Mouse (Mus musculus) CH12.LX (cell line): ENCODE measurements around the gene Ankrd22. TPM values are rescaled to one million over a fixed set of nuclear protein-coding genes. Genes with fewer than 3 reads are reported as not detected.

ENCODE experiments used
- DNase-seq: peaks from one replicate; pipeline ENCODE4 v3.0.0-alpha.2; 2013; ENCODE audit errors: extremely low read depth
- H3K27ac ChIP-seq: 2 replicates; pipeline ENCODE4 v1.5.1; 2012; ENCODE audit warnings: low read depth, mild to moderate bottlenecking, control low read depth, moderate library complexity; ENCODE audit not compliant: insufficient read depth
- H3K27me3 ChIP-seq: replicated peaks from 2 replicates; pipeline ENCODE3; 2012; ENCODE audit warnings: inconsistent platforms
- H3K36me3 ChIP-seq, 2 experiments: replicated peaks in 1 of 2; 2 replicates each; pipeline versions ENCODE3 to v1.6.1; 2012; ENCODE audit warnings: inconsistent platforms in 1 of 2, low read length in 1 of 2, mild to moderate bottlenecking in 1 of 2, mixed read lengths in 1 of 2, moderate library complexity in 1 of 2; ENCODE audit not compliant: control insufficient read depth in 1 of 2, insufficient read depth in 1 of 2
- H3K4me1 ChIP-seq, 2 experiments: 2 replicates each; pipeline ENCODE4 v1.6.1; 2012; ENCODE audit warnings: inconsistent platforms in 1 of 2, moderate library complexity in 1 of 2; ENCODE audit not compliant: insufficient read depth in 2 of 2, control insufficient read depth in 1 of 2
- H3K4me2 ChIP-seq: 2 replicates; pipeline ENCODE4 v1.6.1; 2012; ENCODE audit warnings: low read depth, mild to moderate bottlenecking, control low read depth; ENCODE audit not compliant: poor library complexity, insufficient read depth, severe bottlenecking
- H3K4me3 ChIP-seq, 3 experiments: fragments of 150-350 bp in 1 of 3; sonication (generic) in 1 of 3; replicated peaks in 1 of 3; 2 replicates each; pipeline versions ENCODE3 to v1.5.1; 2011 to 2012; ENCODE audit warnings: low read depth in 2 of 3, low read length in 2 of 3, mild to moderate bottlenecking in 2 of 3, moderate library complexity in 2 of 3, control low read depth in 1 of 3, improper control_type of control experiment in 1 of 3, inconsistent platforms in 1 of 3, mixed read lengths in 1 of 3; ENCODE audit not compliant: poor library complexity in 1 of 3
- H3K79me2 ChIP-seq: replicated peaks from 2 replicates; pipeline ENCODE4 v1.6.1; 2012; ENCODE audit warnings: mild to moderate bottlenecking, moderate library complexity; ENCODE audit not compliant: control insufficient read depth, poor library complexity, insufficient read depth, severe bottlenecking; ENCODE audit errors: extremely low read depth
- H3K9ac ChIP-seq: 2 replicates; pipeline ENCODE4 v1.6.1; 2012; ENCODE audit warnings: low read depth, mild to moderate bottlenecking, control low read depth, moderate library complexity; ENCODE audit not compliant: insufficient read depth
- H3K9me3 ChIP-seq: replicated peaks from 2 replicates; pipeline ENCODE3; 2012; ENCODE audit warnings: low read length, inconsistent platforms, mixed read lengths
- CHD2 ChIP-seq: IDR thresholded peaks from 2 replicates; pipeline ENCODE4 v1.6.1; 2011; ENCODE audit warnings: low read length, improper control_type of control experiment
- CTCF ChIP-seq, 2 experiments: IDR thresholded peaks in 1 of 2; conservative IDR thresholded peaks in 1 of 2; 2 replicates each; pipeline ENCODE4 v1.5.1; 2011 to 2012; ENCODE audit warnings: low read depth in 2 of 2, low read length in 2 of 2, improper control_type of control experiment in 1 of 2, inconsistent platforms in 1 of 2, mild to moderate bottlenecking in 1 of 2, moderate library complexity in 1 of 2
- E2F4 ChIP-seq: IDR thresholded peaks from 2 replicates; pipeline ENCODE4 v1.6.1; 2011; ENCODE audit warnings: low read depth, low read length, improper control_type of control experiment; ENCODE audit not compliant: insufficient replicate concordance
- HCFC1 ChIP-seq: IDR thresholded peaks from 2 replicates; pipeline ENCODE4 v1.6.1; 2012; ENCODE audit warnings: low read depth, mild to moderate bottlenecking, inconsistent platforms, low read length, improper control_type of control experiment
- JUN ChIP-seq: IDR thresholded peaks from 2 replicates; pipeline ENCODE4 v1.6.1; 2011; ENCODE audit warnings: low read depth, mild to moderate bottlenecking, low read length, improper control_type of control experiment, moderate library complexity; ENCODE audit not compliant: insufficient read depth
- MAX ChIP-seq: IDR thresholded peaks from 2 replicates; pipeline ENCODE4 v1.6.1; 2011; ENCODE audit warnings: low read length, improper control_type of control experiment
- MEF2A ChIP-seq: IDR thresholded peaks from 2 replicates; pipeline ENCODE4 v1.6.1; 2014; ENCODE audit warnings: low read depth, mild to moderate bottlenecking, inconsistent platforms, low read length, improper control_type of control experiment, borderline replicate concordance
- MXI1 ChIP-seq: IDR thresholded peaks from 2 replicates; pipeline ENCODE4 v1.6.1; 2011; ENCODE audit warnings: mild to moderate bottlenecking, low read depth, low read length, improper control_type of control experiment
- NELFE ChIP-seq: IDR thresholded peaks from 2 replicates; pipeline ENCODE4 v1.6.1; 2011; ENCODE audit warnings: low read depth, low read length, improper control_type of control experiment
- RAD21 ChIP-seq: IDR thresholded peaks from 2 replicates; pipeline ENCODE4 v1.6.1; 2011; ENCODE audit warnings: low read depth, mild to moderate bottlenecking, low read length, improper control_type of control experiment, moderate library complexity
- SMC3 ChIP-seq: IDR thresholded peaks from 2 replicates; pipeline ENCODE4 v1.6.1; 2011; ENCODE audit warnings: low read depth, low read length, improper control_type of control experiment
- UBTF ChIP-seq: IDR thresholded peaks from 2 replicates; pipeline ENCODE4 v1.6.1; 2012; ENCODE audit warnings: low read depth, mild to moderate bottlenecking, inconsistent platforms, low read length, improper control_type of control experiment, moderate library complexity
- ZC3H11A ChIP-seq: IDR thresholded peaks from 2 replicates; pipeline ENCODE4 v1.6.1; 2012; ENCODE audit warnings: low read depth, mild to moderate bottlenecking, inconsistent platforms, low read length, improper control_type of control experiment
- ZMIZ1 ChIP-seq: IDR thresholded peaks from 2 replicates; pipeline ENCODE4 v1.6.1; 2012; ENCODE audit warnings: low read depth, mild to moderate bottlenecking, inconsistent platforms, low read length, improper control_type of control experiment
- ZNF384 ChIP-seq: IDR thresholded peaks from 2 replicates; pipeline ENCODE4 v1.6.1; 2012; ENCODE audit warnings: low read depth, low read length, improper control_type of control experiment, inconsistent platforms
- dilution Hi-C: fragments of 300-500 bp; cut with MboI; formaldehyde crosslinking; loops from 2 replicates; pipeline ENCODE4 v1.14.3; 2020; ENCODE audit warnings: low sequenced_read_pairs; ENCODE audit not compliant: extremely low pct_unique_long_range_greater_than_20kb, extremely low pct_ligation_motif_present
- in situ Hi-C: fragments of 300-500 bp; cut with MboI; formaldehyde crosslinking; loops from 3 replicates; pipeline ENCODE4 v1.14.3; 2019; ENCODE audit warnings: low sequenced_read_pairs, low pct_ligation_motif_present, low pct_unique_long_range_greater_than_20kb, mixed read lengths
- polyA plus RNA-seq: library from polyadenylated mRNA; unstranded; fragments of >175 nt; gene quantifications from 2 replicates; pipeline ENCODE4 v1.2.1, GENCODE M21; 2012; ENCODE audit warnings: low read depth; ENCODE audit not compliant: insufficient read length
- total RNA-seq, 2 experiments: library from RNA; depleted of rRNA; stranded (reverse); fragments of 300-350 nt in 1 of 2; fragments of >200 nt in 1 of 2; gene quantifications; 2 replicates each; pipeline ENCODE4 v1.2.3; 2012 to 2014

Ankrd22 gene
- total and polyA plus RNA-seq, 3 experiments, result not detected

GRCm38 (mm10) chr19:34138720-34139430 lies 27.0 kb downstream of the Ankrd22 start:
- dilution Hi-C loops, result no loop called here
- Histone ChIP-seq H3K4me1 (no peaks in the 10 kb centered on the region), H3K4me3 (no peak overlapping the region), H3K27ac (no peak overlapping the region), H3K27me3 (no peaks in the 10 kb centered on the region), H3K9ac (no peak overlapping the region), H3K36me3 (no peaks in the 10 kb centered on the region), H3K4me2 (no peak overlapping the region), H3K9me3 (no peaks in the 10 kb centered on the region), H3K79me2 (no peaks in the 10 kb centered on the region)
- in situ Hi-C loops, result no loop called here
- peak; percentile 17; the same call in 1 of the 2 replicates for TF ChIP-seq SMC3
- no peak for TF ChIP-seq JUN
- no peak for TF ChIP-seq HCFC1
- TF ChIP-seq NELFE, result no peak
- peak; percentile 39 for TF ChIP-seq RAD21
- peak in 1 of 2 experiments; percentile 41; a peak in 2 of 4 replicates for TF ChIP-seq CTCF (conservative IDR thresholded peaks at IDR 0.05 in 1 of 2, IDR thresholded peaks at IDR 0.05 in 1 of 2; ENCODE audit: low read depth in 2 of 2, low read length in 2 of 2)
- TF ChIP-seq CHD2, result no peak
- no peak for TF ChIP-seq MEF2A
- TF ChIP-seq ZMIZ1, result no peak
- TF ChIP-seq UBTF, result no peak
- no peak for TF ChIP-seq E2F4
- no peak for TF ChIP-seq MAX
- no peak for DNase-seq

DNA sequence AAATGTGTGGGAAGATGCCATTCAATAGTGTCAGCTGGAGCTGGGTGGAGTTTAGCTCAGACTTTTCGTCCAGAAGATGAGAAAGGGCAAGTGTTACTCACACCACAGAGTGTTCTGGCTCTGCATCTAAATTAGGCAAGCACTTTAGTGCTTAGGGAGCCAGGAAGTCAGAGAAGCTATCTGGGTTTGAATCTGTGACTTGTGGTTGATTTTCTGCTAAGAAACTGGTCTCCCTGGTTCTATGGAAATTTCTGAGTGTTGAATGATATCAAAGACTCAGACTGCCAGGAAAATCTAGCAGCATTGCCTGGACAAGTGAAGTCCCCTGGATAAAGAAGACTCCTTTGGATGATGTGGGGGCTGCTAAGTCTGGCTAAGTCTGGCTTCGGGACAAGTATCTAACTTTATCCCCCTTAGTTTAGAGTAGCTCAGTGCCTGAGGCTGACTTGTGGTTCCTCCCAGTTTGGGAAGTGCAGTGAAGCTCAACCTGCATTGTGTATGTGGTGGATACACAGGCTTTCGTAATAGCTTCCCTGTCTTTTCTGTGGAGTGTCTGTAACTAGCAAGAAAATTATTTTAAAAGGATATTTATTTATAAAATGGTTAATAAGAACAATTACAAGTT lies 45.6 kb downstream of the Ankrd22 start:
- no peak overlapping the region for H3K4me3 ChIP-seq
- peak overlapping the region; percentile 7; the same call in 1 of the 2 replicates for H3K4me2 ChIP-seq
- DNase-seq, result peak; percentile 16
- H3K9ac ChIP-seq, result no peak overlapping the region
- H3K27me3 ChIP-seq, result no peaks in the 10 kb centered on the region
- in situ Hi-C loops, result no loop called here
- H3K9me3 ChIP-seq, result no peaks in the 10 kb centered on the region
- TF ChIP-seq ZMIZ1 (no peak), ZNF384 (no peak), MXI1 (no peak), ZC3H11A (no peak)
- no peaks in the 10 kb centered on the region for H3K36me3 ChIP-seq
- no peak overlapping the region for H3K27ac ChIP-seq
- no peaks in the 10 kb centered on the region for H3K79me2 ChIP-seq
- H3K4me1 ChIP-seq, result peaks cover 0 to 9% of the 10 kb centered on the region in 2 experiments; a peak in 3 of 4 replicates
- dilution Hi-C loops, result no loop called here
